Mouse (Mus musculus) lung, adult 2 months (tissue): ENCODE measurements around the gene Rps29. TPM values are rescaled to one million over a fixed set of nuclear protein-coding genes. Genes with fewer than 3 reads are reported as not detected.

ENCODE experiments used
- DNase-seq: peaks from one replicate; pipeline ENCODE4 v3.0.0; 2022
- H3K4me1 ChIP-seq: fragments of 200-500 bp; 2 replicates; pipeline ENCODE4 v1.6.1; 2011; ENCODE audit warnings: low read length; ENCODE audit not compliant: control insufficient read depth, insufficient read depth
- H3K4me3 ChIP-seq: fragments of 200-500 bp; replicated peaks from 2 replicates; pipeline ENCODE3; 2011; ENCODE audit warnings: low read depth, mild to moderate bottlenecking, control low read depth, low read length; ENCODE audit errors: extremely low read depth
- CTCF ChIP-seq: fragments of 200-500 bp; IDR thresholded peaks from 2 replicates; pipeline ENCODE4 v1.5.1; 2011; ENCODE audit warnings: mild to moderate bottlenecking, low read length, control low read depth; ENCODE audit not compliant: insufficient read depth
- POLR2A ChIP-seq: fragments of 200-500 bp; IDR thresholded peaks from 2 replicates; pipeline ENCODE4 v1.6.1; 2011; ENCODE audit warnings: low read depth, mild to moderate bottlenecking, control low read depth, low read length, borderline replicate concordance; ENCODE audit errors: extremely low read depth
- WGBS: fragments of 180-500 bp; shearing (Covaris S2); methylation state at CpG from one replicate; pipeline ENCODE4 v1.1.7; 2018; 5-methylcytosine and 5-hydroxymethylcytosine counted together
- polyA plus RNA-seq: library from polyadenylated mRNA; depleted of rRNA; stranded (reverse); fragments of >200 nt; gene quantifications from 2 replicates; pipeline ENCODE4 v1.2.3, GENCODE M21; 2012; rRNA removed

Gene Rps29
- polyA plus RNA-seq, 1 experiment, result 892 TPM

- WGBS, result 8% methylated on average over 10 of the region's 10 CpGs
- Histone ChIP-seq H3K4me1 (no peaks in the 10 kb centered on the region), H3K4me3 (no peak overlapping the region)
- no peak for TF ChIP-seq POLR2A
- peak; percentile 71 for TF ChIP-seq CTCF
- peak; percentile 12 for DNase-seq
These were observed 27.0 kb downstream of the Rps29 start for GRCm38 (mm10) chr12:69131981-69132380.

DNA sequence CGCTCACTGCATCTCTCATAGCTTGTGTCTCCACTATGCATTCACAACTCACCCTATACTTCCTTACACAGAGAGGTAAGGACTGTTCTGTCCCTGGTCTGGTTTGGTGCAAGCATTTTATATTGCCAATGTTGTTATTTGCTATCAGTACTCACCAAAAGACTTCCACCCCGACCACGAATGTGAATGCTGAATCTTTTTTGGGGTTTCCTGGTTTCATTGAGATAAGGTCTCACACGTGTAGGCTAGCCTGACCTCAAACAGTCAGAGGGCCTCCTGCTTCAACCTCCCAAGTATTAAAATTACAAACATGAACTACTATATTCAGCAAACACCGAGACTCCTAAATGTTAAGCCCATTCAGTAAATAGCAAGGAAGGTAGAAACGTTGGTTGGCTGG, 27.7 kb downstream of the Rps29 start:
- 68% methylated on average over 6 of the region's 6 CpGs for WGBS
- H3K4me1 ChIP-seq, result no peaks in the 10 kb centered on the region
- no peak overlapping the region for H3K4me3 ChIP-seq
- TF ChIP-seq CTCF (no peak), POLR2A (no peak)
- DNase-seq, result no peak

DNA sequence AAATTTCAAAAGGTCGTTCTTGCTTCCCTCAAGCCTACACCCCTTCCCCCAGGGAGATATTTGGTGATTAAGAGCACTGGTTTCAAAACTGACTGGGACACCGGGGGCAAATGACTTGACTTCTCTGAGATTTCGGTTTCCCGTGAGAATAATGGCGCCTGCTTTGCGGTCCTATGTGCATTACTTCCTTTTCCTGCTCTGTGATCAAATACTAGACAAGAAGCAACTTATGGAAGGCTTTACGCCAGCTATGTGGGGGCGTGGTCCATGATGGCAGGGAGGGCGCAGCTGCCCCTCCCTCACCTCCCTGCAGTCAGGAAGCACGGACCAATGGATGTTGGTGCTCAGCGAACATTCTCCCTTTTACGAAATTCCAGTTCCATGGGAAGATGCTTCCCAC, 28.5 kb downstream of the Rps29 start:
- no peaks in the 10 kb centered on the region for H3K4me1 ChIP-seq
- 58% methylated on average over 12 of the region's 12 CpGs for WGBS
- TF ChIP-seq CTCF (no peak), POLR2A (no peak)
- H3K4me3 ChIP-seq, result no peak overlapping the region
- DNase-seq, result no peak

GRCm38 (mm10) chr12:69129634-69130310, 29.2 kb downstream of the Rps29 start:
- WGBS, result 36% methylated on average over 18 of the region's 18 CpGs
- TF ChIP-seq CTCF (no peak), POLR2A (no peak)
- DNase-seq, result no peak
- Histone ChIP-seq H3K4me3 (no peak overlapping the region), H3K4me1 (no peaks in the 10 kb centered on the region)

- H3K4me3 ChIP-seq, result no peak overlapping the region
- DNase-seq, result no peak
- 82% methylated on average over 3 of the region's 3 CpGs for WGBS
- no peaks in the 10 kb centered on the region for H3K4me1 ChIP-seq
- TF ChIP-seq CTCF (no peak), POLR2A (no peak)
These were observed 31.4 kb downstream of the Rps29 start for GRCm38 (mm10) chr12:69127626-69128025.

DNA sequence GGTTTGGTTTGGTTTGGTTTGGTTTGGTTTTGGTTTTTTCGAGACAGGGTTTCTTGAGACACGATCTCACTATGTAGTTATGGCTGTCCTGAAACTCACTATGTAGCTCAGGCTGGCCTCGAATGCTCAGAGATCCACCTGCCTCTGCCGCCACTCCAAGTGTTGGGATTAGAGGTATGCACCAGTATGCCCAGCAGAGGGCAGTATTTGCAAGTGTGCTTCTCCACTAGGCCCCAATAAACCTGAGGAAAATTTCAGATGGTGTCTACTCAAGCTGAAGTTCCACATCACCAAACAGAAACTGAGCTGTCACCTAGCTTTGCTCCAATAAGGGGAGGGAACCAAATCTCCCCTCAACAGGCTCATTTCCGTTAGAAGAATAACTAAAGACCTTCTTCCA, 31.8 kb downstream of the Rps29 start:
- WGBS, result 82% methylated on average over 5 of the region's 5 CpGs
- no peak overlapping the region for H3K4me3 ChIP-seq
- peak; percentile 4 for DNase-seq
- TF ChIP-seq CTCF (peak; percentile 53), POLR2A (no peak)
- no peaks in the 10 kb centered on the region for H3K4me1 ChIP-seq

- no peak overlapping the region for H3K4me3 ChIP-seq
- 85% methylated on average over 5 of the region's 5 CpGs for WGBS
- DNase-seq, result no peak
- H3K4me1 ChIP-seq, result no peaks in the 10 kb centered on the region
- TF ChIP-seq CTCF (no peak), POLR2A (no peak)
These were observed 33.9 kb downstream of the Rps29 start for GRCm38 (mm10) chr12:69125066-69125465.

DNA sequence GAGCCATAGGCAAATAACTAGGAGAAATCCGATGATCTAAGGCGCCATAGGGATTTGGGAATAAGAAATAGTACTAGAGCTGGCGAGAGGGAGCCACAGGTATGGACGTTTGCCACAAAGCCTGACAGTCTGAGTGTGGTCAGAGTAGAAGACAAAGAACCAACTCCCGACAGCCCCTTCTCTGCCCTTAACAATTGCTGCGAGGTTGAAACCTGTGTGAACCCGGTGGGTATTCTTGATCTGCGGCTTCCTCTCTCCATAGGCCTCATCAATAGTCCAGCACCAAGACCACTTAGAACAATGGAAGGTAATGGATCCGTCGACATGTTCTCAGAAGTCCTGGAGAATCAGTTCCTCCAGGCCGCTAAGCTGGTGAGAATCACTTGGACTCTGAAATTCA, 36.2 kb downstream of the Rps29 start:
- WGBS, result 90% methylated on average over 11 of the region's 11 CpGs
- TF ChIP-seq POLR2A (no peak), CTCF (no peak)
- no peak overlapping the region for H3K4me3 ChIP-seq
- no peaks in the 10 kb centered on the region for H3K4me1 ChIP-seq
- DNase-seq, result no peak

GRCm38 (mm10) chr12:69119908-69120307, 39.1 kb downstream of the Rps29 start:
- 75% methylated on average over 6 of the region's 6 CpGs for WGBS
- H3K4me3 ChIP-seq, result no peak overlapping the region
- H3K4me1 ChIP-seq, result no peaks in the 10 kb centered on the region
- DNase-seq, result no peak
- TF ChIP-seq CTCF (no peak), POLR2A (no peak)

Other genes starting within 250 kb of the Rps29 start
- 0.34 TPM in 1 of 2 replicates, not detected in the other for gene Lrr1, start 9.6 kb upstream of the Rps29 start, polyA plus RNA-seq
- 93.5 and 107 TPM in 2 replicates for gene Rpl36al, start 24.9 kb upstream of the Rps29 start, polyA plus RNA-seq
- 16.4 and 19.4 TPM in 2 replicates for gene Mgat2, start 25.0 kb upstream of the Rps29 start, polyA plus RNA-seq
- 0.21 TPM in 1 of 2 replicates, not detected in the other for gene Gm49383, start 37.9 kb upstream of the Rps29 start, polyA plus RNA-seq
- 4.0 and 5.0 TPM in 2 replicates for gene Dnaaf2, start 39.2 kb upstream of the Rps29 start, polyA plus RNA-seq
- gene Gm49384, start 45.1 kb upstream of the Rps29 start, polyA plus RNA-seq, result not detected in 2 replicates
- gene Pole2, start 69.0 kb upstream of the Rps29 start, polyA plus RNA-seq, result 1.7 and 2.9 TPM in 2 replicates
- gene Klhdc1, start 82.0 kb upstream of the Rps29 start, polyA plus RNA-seq, result 0.87 and 4.8 TPM in 2 replicates
- 29.5 and 37.5 TPM in 2 replicates for gene Klhdc2, start 137.5 kb upstream of the Rps29 start, polyA plus RNA-seq
- 3.2 and 6.4 TPM in 2 replicates for gene Nemf, start 198.0 kb upstream of the Rps29 start, polyA plus RNA-seq
- gene Arf6, start 213.0 kb upstream of the Rps29 start, polyA plus RNA-seq, result 164 and 217 TPM in 2 replicates
- gene Gm9887, start 213.3 kb upstream of the Rps29 start, polyA plus RNA-seq, result 2.3 and 5.2 TPM in 2 replicates